Mouse (Mus musculus): ENCODE data around the gene Slc32a1.

GRCm38 (mm10) chr2:158584621-158585358, 25.8 kb upstream of the Slc32a1 start:
- no peak for TF ChIP-seq CTCF (conservative IDR thresholded peaks at IDR 0.05; ENCODE audit: low read length)
- no peak for TF ChIP-seq NANOG (IDR thresholded peaks at IDR 0.05; ENCODE audit: borderline replicate concordance, low read length)
